Mouse (Mus musculus): Measurements from ENCODE around the gene Plxnb1.

The Plxnb1 gene

GRCm38 (mm10) chr9:109100307-109100928 is 5.2 kb downstream of the Plxnb1 start:
- no peak for DNase-seq (ENCODE audit: extremely low spot score, low read depth, low spot score)

DNA sequence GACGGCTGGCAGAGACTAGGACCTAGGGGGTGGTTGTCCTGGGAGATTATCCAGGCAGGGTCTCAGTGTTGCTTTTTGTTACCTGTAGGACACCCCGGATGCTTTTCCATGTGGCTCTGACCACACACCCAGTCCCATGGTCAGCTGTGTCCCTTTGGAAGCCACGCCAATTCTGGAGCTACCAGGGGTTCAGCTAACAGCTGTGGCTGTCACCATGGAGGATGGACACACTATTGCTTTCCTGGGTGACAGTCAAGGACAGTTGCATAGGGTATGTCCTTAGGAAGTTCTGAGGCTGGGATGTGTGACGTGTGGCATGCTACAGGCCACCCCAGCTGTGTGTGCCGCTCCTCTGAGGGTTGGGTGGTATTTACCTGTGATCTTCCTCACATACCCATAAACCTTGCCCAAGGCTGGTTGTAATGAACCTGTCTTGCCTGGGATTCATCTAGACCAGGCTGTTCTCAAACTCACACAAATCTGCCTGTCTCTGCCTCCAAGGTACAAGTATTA is 6.8 kb downstream of the Plxnb1 start:
- no peak for DNase-seq (ENCODE audit: extremely low spot score, low read depth, low spot score)

DNA sequence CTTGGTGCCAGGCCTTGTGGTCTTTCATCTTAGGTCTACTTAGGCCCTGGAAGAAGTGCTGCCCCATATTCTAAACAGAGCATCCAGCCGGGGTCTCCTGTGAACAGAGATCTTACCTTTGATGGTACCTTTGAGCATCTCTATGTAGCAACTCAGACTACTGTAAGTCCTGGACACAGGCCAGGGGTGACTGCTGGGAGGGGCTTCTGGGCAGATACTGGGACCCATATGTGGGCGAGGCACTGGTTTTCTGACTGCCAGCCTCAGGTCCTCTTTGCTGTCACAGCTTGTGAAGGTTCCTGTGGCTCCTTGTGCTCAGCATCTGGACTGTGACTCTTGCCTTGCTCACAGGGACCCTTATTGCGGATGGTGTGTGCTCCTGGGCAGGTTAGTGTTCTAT is 7.4 kb downstream of the Plxnb1 start:
- DNase-seq (ENCODE audit: extremely low spot score, low read depth, low spot score) = no peak

GRCm38 (mm10) chr9:109103250-109103649 is 8.1 kb downstream of the Plxnb1 start:
- no peak for DNase-seq (ENCODE audit: extremely low spot score, low read depth, low spot score)

- DNase-seq (ENCODE audit: extremely low spot score, low read depth, low spot score) = no peak
These were observed 8.9 kb downstream of the Plxnb1 start for GRCm38 (mm10) chr9:109104083-109104482.

- no peak for DNase-seq (ENCODE audit: extremely low spot score, low read depth, low spot score)
These were observed 9.8 kb downstream of the Plxnb1 start for GRCm38 (mm10) chr9:109105011-109105410.

- DNase-seq (ENCODE audit: extremely low spot score, low read depth, low spot score) = no peak
These were observed 10.5 kb downstream of the Plxnb1 start for GRCm38 (mm10) chr9:109105648-109106047.

GRCm38 (mm10) chr9:109107341-109107740 is 12.2 kb downstream of the Plxnb1 start:
- no peak for DNase-seq (ENCODE audit: extremely low spot score, low read depth, low spot score)

- no peak for DNase-seq (ENCODE audit: extremely low spot score, low read depth, low spot score)
These were observed 15.1 kb downstream of the Plxnb1 start for GRCm38 (mm10) chr9:109110240-109110639.

- no peak for DNase-seq (ENCODE audit: extremely low spot score, low read depth, low spot score)
These were observed 15.9 kb downstream of the Plxnb1 start for GRCm38 (mm10) chr9:109111101-109111500.

GRCm38 (mm10) chr9:109111591-109111990 is 16.4 kb downstream of the Plxnb1 start:
- no peak for DNase-seq (ENCODE audit: extremely low spot score, low read depth, low spot score)

- DNase-seq (ENCODE audit: extremely low spot score, low read depth, low spot score) = no peak
These were observed 18.1 kb downstream of the Plxnb1 start for GRCm38 (mm10) chr9:109113331-109113730.

DNA sequence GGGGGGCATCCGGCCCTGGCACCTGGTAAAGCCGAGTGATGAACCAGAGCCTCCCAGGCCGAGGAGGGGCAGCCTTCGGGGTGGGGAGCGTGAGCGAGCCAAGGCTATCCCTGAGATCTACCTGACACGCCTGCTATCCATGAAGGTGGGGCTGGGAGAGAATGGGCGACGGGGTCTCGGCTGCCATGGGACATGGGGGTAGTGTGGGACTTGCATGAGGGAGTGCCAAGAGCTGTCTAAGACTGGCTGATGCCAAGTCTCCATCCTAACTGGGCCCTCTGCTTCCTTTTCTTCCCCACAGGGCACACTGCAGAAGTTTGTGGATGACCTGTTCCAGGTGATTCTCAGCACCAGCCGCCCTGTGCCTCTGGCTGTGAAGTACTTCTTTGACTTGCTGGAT is 19.1 kb downstream of the Plxnb1 start:
- DNase-seq (ENCODE audit: extremely low spot score, low read depth, low spot score) = no peak

- no peak for DNase-seq (ENCODE audit: extremely low spot score, low read depth, low spot score)
These were observed 19.7 kb downstream of the Plxnb1 start for GRCm38 (mm10) chr9:109114871-109115270.

GRCm38 (mm10) chr9:109116205-109116604 is 21.0 kb downstream of the Plxnb1 start:
- DNase-seq (ENCODE audit: extremely low spot score, low read depth, low spot score) = no peak

DNA sequence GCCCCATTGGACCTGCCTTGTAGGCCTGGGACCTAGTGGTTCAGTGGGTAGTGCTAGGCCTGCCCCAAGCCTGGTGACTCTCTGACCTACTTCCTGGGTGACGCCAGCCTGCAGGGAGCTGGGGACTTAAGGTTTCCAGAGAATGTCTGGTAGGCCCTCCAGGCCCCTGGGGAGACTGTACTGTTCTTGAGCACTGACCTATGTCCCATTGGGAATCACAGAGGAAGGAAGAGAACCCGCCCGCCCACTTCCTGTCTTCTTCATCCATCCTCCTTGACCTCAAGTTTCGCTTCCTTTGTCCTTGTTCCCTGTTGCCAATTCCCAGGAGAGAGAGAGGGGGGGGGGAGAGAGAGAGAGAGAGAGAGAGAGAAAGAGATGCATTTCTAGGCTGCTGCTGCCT is 22.9 kb downstream of the Plxnb1 start:
- no peak for DNase-seq (ENCODE audit: extremely low spot score, low read depth, low spot score)

GRCm38 (mm10) chr9:109119571-109119970 is 24.4 kb downstream of the Plxnb1 start:
- DNase-seq (ENCODE audit: extremely low spot score, low read depth, low spot score) = no peak

DNA sequence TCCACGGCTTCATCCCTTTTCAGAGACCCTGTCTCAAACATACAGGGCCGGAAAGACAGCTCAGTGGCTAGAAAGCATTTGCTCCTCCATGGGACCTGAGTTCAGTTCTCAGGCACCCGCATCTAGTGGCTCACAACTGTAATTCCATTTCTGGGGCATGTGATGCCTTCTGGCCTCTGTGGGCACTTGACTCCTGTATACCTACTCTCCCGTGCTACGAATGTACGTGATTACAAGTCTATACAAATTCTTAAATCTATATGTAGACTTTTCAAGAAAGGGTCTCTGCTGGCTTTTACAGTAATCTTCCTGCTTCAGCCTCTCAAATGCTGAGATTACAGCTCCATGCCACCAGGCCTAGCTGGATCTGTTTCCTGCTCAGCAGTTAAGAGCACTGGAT is 25.8 kb downstream of the Plxnb1 start:
- DNase-seq (ENCODE audit: extremely low spot score, low read depth, low spot score) = no peak

GRCm38 (mm10) chr9:109122553-109123085 is 27.4 kb downstream of the Plxnb1 start:
- DNase-seq (ENCODE audit: extremely low spot score, low read depth, low spot score) = peak; percentile 41

GRCm38 (mm10) chr9:109123266-109123665 is 28.1 kb downstream of the Plxnb1 start:
- DNase-seq (ENCODE audit: extremely low spot score, low read depth, low spot score) = no peak

DNA sequence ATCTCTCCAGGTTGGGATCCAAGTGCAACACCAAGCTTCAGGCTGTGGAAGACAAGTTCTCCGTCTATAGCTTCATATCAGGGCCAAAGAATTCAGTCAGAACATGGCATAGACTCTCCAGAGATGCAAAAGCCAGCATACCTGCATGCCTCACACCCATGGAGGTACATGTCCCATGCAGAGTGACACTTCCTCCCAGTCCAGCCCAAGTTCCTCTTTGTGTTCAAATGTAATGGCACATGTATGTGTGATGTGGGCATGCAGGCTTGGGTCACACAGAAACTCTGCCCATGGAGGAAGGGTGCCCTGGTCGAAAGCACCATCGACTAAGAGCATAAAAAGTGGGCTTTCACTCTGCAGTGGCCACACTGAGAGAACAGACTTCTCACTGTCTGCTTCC is 29.0 kb downstream of the Plxnb1 start:
- no peak for DNase-seq (ENCODE audit: extremely low spot score, low read depth, low spot score)

DNA sequence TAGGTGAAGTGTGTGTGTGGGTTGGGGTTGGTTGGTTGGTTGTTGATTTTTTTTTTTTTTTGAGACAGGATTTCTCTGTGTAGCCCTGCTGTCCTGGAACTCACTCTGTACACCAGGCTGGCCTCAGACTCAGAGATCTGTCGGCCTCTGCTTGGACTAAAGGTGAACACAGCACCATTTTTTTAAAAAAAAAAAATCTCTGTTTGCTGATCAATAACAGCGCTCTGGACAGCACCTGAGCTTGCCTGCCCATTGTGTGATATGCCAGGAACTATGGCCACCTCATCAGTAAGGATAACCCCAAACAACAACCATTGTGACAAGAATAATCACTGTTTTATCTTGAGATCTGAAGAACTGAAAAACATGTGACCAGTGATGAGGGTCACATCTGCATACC is 29.9 kb downstream of the Plxnb1 start:
- no peak for DNase-seq (ENCODE audit: extremely low spot score, low read depth, low spot score)

- no peak for DNase-seq (ENCODE audit: extremely low spot score, low read depth, low spot score)
These were observed 30.3 kb downstream of the Plxnb1 start for GRCm38 (mm10) chr9:109125481-109125880.
